ENCODE assay signal across 7 mouse cellular contexts in the genomic region with DNA sequence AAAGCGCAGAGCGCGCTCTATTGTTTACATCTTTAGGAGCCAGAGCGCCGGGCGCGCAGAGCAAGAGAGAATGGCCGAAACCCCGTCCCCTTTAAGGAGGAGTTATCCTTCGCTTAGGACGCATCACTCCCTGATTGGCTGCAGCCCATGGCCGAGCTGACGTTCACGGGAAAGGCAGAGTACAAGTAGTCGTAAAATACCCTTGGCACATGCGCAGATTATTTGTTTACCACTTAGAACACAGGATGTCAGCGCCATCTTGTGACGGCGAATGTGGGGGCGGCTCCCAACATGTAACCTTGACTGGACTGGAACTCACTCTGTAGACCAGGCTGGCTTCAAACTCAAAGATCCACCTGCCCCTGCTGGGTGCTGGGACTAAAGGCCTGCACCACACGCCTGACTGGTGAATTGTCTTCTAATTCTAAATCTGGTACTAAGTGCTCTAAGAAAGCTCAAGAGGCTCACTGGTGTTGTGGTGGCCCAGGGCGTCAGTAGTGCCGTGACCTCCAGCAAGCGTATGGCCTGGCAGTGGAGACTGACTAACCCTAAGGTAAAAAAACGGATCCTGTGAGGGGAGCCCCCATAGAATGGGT. TPM values are rescaled to one million over a fixed set of nuclear protein-coding genes. Genes with fewer than 3 reads are reported as not detected.
A peak's percentile ranks its signal among the peaks of the same experiment; 100 is the strongest.
DNase-seq lines count a peak whose midpoint lies in the region; ATAC-seq and TF ChIP-seq lines count a peak whose summit lies in the region.
"Not testable (repeated sequence)": the region's sequence is repeated elsewhere in the genome, so short reads cannot be mapped to it uniquely, and the experiment has no call there.

No protein-coding gene starts in this region.

- H3K9me3 ChIP-seq in embryonic facial prominence, embryonic 12.5 days; intestine, embryonic 14.5 days (ENCODE audit: control insufficient read depth, low read length); limb, embryonic 11.5 days (ENCODE audit: control insufficient read depth, low read length): not testable (repeated sequence)

- peak overlapping the region; percentile 85 for H3K27ac ChIP-seq in embryonic facial prominence, embryonic 12.5 days
- H3K27ac ChIP-seq in heart, adult 2 months: peak overlapping the region; percentile 96
- peak overlapping the region; percentile 86 for H3K27ac ChIP-seq in intestine, embryonic 14.5 days (ENCODE audit: low read depth)
- H3K27ac ChIP-seq in limb, embryonic 11.5 days (replicated peaks; ENCODE audit: low read depth, low read length): peak overlapping the region; percentile 86

- TF ChIP-seq CTCF in heart, adult 2 months (IDR thresholded peaks at IDR 0.05): not testable (repeated sequence)

- DNase-seq in adrenal gland, postnatal 25 days: peak; percentile 35
- peak; percentile 65 to 67 for DNase-seq in heart, adult 2 months
- peak; percentile 85 for DNase-seq in intestine, embryonic 14.5 days (ENCODE audit: low spot score)
- peak; percentile 71 for DNase-seq in limb, embryonic 11.5 days (ENCODE audit: low spot score)
- peak; percentile 42 for DNase-seq in retina, adult 2 months (ENCODE audit: low read depth, low spot score)

- peak overlapping the region; percentile 48 for H3K4me3 ChIP-seq in embryonic facial prominence, embryonic 12.5 days
- H3K4me3 ChIP-seq in heart, adult 2 months: peak overlapping the region; percentile 48
- H3K4me3 ChIP-seq in intestine, embryonic 14.5 days (ENCODE audit: low read depth, low read length): peak overlapping the region; percentile 60
- peak overlapping the region; percentile 47 for H3K4me3 ChIP-seq in limb, embryonic 11.5 days (ENCODE audit: low read depth, low read length)

- H3K4me1 ChIP-seq in embryonic facial prominence, embryonic 12.5 days; intestine, embryonic 14.5 days (replicated peaks; ENCODE audit: control insufficient read depth, insufficient read depth, low read length); limb, embryonic 11.5 days (ENCODE audit: control insufficient read depth, insufficient read depth, low read length): not testable (repeated sequence)
- H3K4me1 ChIP-seq in heart, adult 2 months (ENCODE audit: control insufficient read depth, insufficient read depth, low read length): peaks cover 17% of the 10 kb centered on the region

- peak overlapping the region; percentile 71 for H3K4me2 ChIP-seq in embryonic facial prominence, embryonic 12.5 days (replicated peaks)
- peak overlapping the region; percentile 58 for H3K4me2 ChIP-seq in intestine, embryonic 14.5 days (ENCODE audit: low read length)
- peak overlapping the region; percentile 73 for H3K4me2 ChIP-seq in limb, embryonic 11.5 days (ENCODE audit: low read depth, severe bottlenecking)

- 10% methylated on average over 25 of the region's 25 CpGs for WGBS in embryonic facial prominence, embryonic 12.5 days
- WGBS in heart, adult 2 months: under 1% methylated on average over 24 of the region's 25 CpGs
- WGBS in intestine, embryonic 14.5 days: 6% methylated on average over 21 of the region's 25 CpGs
- WGBS in limb, embryonic 11.5 days: 13% methylated on average over 23 of the region's 25 CpGs

- not testable (repeated sequence) for TF ChIP-seq EP300 in heart, adult 2 months (IDR thresholded peaks at IDR 0.05; ENCODE audit: insufficient read depth, low read depth, low read length)

- peak overlapping the region; percentile 47 for H3K9ac ChIP-seq in embryonic facial prominence, embryonic 12.5 days
- peak overlapping the region; percentile 80 for H3K9ac ChIP-seq in heart, adult 2 months (ENCODE audit: low read depth, low read length)
- H3K9ac ChIP-seq in intestine, embryonic 14.5 days (ENCODE audit: low read length): peak overlapping the region; percentile 66
- peak overlapping the region; percentile 73 for H3K9ac ChIP-seq in limb, embryonic 11.5 days (ENCODE audit: low read length)

- not testable (repeated sequence) for H3K36me3 ChIP-seq in embryonic facial prominence, embryonic 12.5 days; heart, adult 2 months (ENCODE audit: control insufficient read depth, insufficient read depth, low read length); intestine, embryonic 14.5 days (ENCODE audit: control insufficient read depth, insufficient read depth, low read length); limb, embryonic 11.5 days (ENCODE audit: control insufficient read depth, insufficient read depth, low read length)

- ATAC-seq in embryonic facial prominence, embryonic 12.5 days (ENCODE audit: insufficient number of reproducible peaks, insufficient read depth, low FRiP score, low TSS enrichment): peak; percentile 72
- peak; percentile 79 for ATAC-seq in intestine, embryonic 14.5 days (replicated peaks; ENCODE audit: low FRiP score, low TSS enrichment, low read depth)
- ATAC-seq in limb, embryonic 11.5 days (ENCODE audit: insufficient number of reproducible peaks, low FRiP score, low TSS enrichment, low read depth): 0 out of 2 replicates have a peak, but pooled peaks have one; percentile 33
- ATAC-seq in megakaryocyte, adult 5-6 weeks (ENCODE audit: poor library complexity, severe bottlenecking): peak; percentile 59

- intact Hi-C loops in heart, adult 2 months (cut with DNase I): not testable (repeated sequence)

- not testable (repeated sequence) for H3K79me2 ChIP-seq in heart, adult 2 months (replicated peaks; ENCODE audit: control insufficient read depth, insufficient read depth, low read length)

- not testable (repeated sequence) for H3K27me3 ChIP-seq in embryonic facial prominence, embryonic 12.5 days; heart, adult 2 months (ENCODE audit: control insufficient read depth, insufficient read depth, low read length); intestine, embryonic 14.5 days (replicated peaks; ENCODE audit: control insufficient read depth, insufficient read depth, low read length); limb, embryonic 11.5 days (ENCODE audit: control insufficient read depth, insufficient read depth, low read length)

- TF ChIP-seq POLR2A in heart, adult 2 months (IDR thresholded peaks at IDR 0.05; ENCODE audit: insufficient read depth, low read depth, low read length): peak; percentile 87

RNA-seq across cellular contexts. Expression of a gene that starts 4.3 kb away (rescaled TPM):
- total RNA-seq in adrenal gland, postnatal 25 days (2021): not detected in 2 replicates
- polyA plus RNA-seq in embryonic facial prominence, embryonic 12.5 days (2016; fragmentation: Nextera tagmentation; extraction: Ambion mirVana): 0.45 and 0.55 TPM in 2 replicates
- under 1 TPM; 0.39 to 0.52 TPM for total RNA-seq in heart, adult 2 months (2021)
- 0.08 TPM in 1 of 2 replicates, not detected in the other for polyA plus RNA-seq in heart, adult 2 months (2012; rRNA removed)
- 2.8 TPM in 1 of 2 replicates, not detected in the other for polyA plus RNA-seq in intestine, embryonic 14.5 days (2014; fragmentation: Nextera tagmentation; extraction: Ambion mirVana)
- polyA plus RNA-seq in limb, embryonic 11.5 days (2014; fragmentation: Nextera tagmentation; extraction: Ambion mirVana): not detected in 2 replicates
- not detected in 2 replicates for total RNA-seq in megakaryocyte, adult 5-6 weeks (2015)
- not detected in 2 replicates for total RNA-seq in megakaryocyte, adult 5-6 weeks (2017)

RNA-seq across cellular contexts. Expression of a gene that starts 18.1 kb away (rescaled TPM):
- total RNA-seq in adrenal gland, postnatal 25 days (2021): 49.8 and 93.4 TPM in 2 replicates
- 98.9 and 107 TPM in 2 replicates for polyA plus RNA-seq in embryonic facial prominence, embryonic 12.5 days (2016; fragmentation: Nextera tagmentation; extraction: Ambion mirVana)
- total RNA-seq in heart, adult 2 months (2021): 10 to 100 TPM; 47.3 to 51.8 TPM
- 10.6 and 22.1 TPM in 2 replicates for polyA plus RNA-seq in heart, adult 2 months (2012; rRNA removed)
- polyA plus RNA-seq in intestine, embryonic 14.5 days (2014; fragmentation: Nextera tagmentation; extraction: Ambion mirVana): 57.1 and 69.1 TPM in 2 replicates
- 87.1 and 92.5 TPM in 2 replicates for polyA plus RNA-seq in limb, embryonic 11.5 days (2014; fragmentation: Nextera tagmentation; extraction: Ambion mirVana)
- total RNA-seq in megakaryocyte, adult 5-6 weeks (2015): 47.2 and 57.3 TPM in 2 replicates
- total RNA-seq in megakaryocyte, adult 5-6 weeks (2017): 62.2 and 64.6 TPM in 2 replicates

RNA-seq across cellular contexts. Expression of a gene that starts 18.1 kb away (rescaled TPM):
- 182 and 221 TPM in 2 replicates for total RNA-seq in adrenal gland, postnatal 25 days (2021)
- 303 and 323 TPM in 2 replicates for polyA plus RNA-seq in embryonic facial prominence, embryonic 12.5 days (2016; fragmentation: Nextera tagmentation; extraction: Ambion mirVana)
- 100 to 1,000 TPM; 278 to 344 TPM for total RNA-seq in heart, adult 2 months (2021)
- polyA plus RNA-seq in heart, adult 2 months (2012; rRNA removed): 175 and 189 TPM in 2 replicates
- polyA plus RNA-seq in intestine, embryonic 14.5 days (2014; fragmentation: Nextera tagmentation; extraction: Ambion mirVana): 170 and 173 TPM in 2 replicates
- polyA plus RNA-seq in limb, embryonic 11.5 days (2014; fragmentation: Nextera tagmentation; extraction: Ambion mirVana): 216 and 243 TPM in 2 replicates
- 62.3 and 72.3 TPM in 2 replicates for total RNA-seq in megakaryocyte, adult 5-6 weeks (2015)
- total RNA-seq in megakaryocyte, adult 5-6 weeks (2017): 53.7 and 59.0 TPM in 2 replicates

RNA-seq across cellular contexts. Expression of a gene that starts 18.3 kb away (rescaled TPM):
- 43.1 and 51.1 TPM in 2 replicates for total RNA-seq in adrenal gland, postnatal 25 days (2021)
- polyA plus RNA-seq in embryonic facial prominence, embryonic 12.5 days (2016; fragmentation: Nextera tagmentation; extraction: Ambion mirVana): 67.2 and 67.9 TPM in 2 replicates
- total RNA-seq in heart, adult 2 months (2021): 10 to 100 TPM; 32.9 TPM
- polyA plus RNA-seq in heart, adult 2 months (2012; rRNA removed): 55.4 and 59.5 TPM in 2 replicates
- 34.2 and 41.2 TPM in 2 replicates for polyA plus RNA-seq in intestine, embryonic 14.5 days (2014; fragmentation: Nextera tagmentation; extraction: Ambion mirVana)
- polyA plus RNA-seq in limb, embryonic 11.5 days (2014; fragmentation: Nextera tagmentation; extraction: Ambion mirVana): 43.8 and 47.7 TPM in 2 replicates
- total RNA-seq in megakaryocyte, adult 5-6 weeks (2015): 20.3 and 23.7 TPM in 2 replicates
- 8.9 and 15.6 TPM in 2 replicates for total RNA-seq in megakaryocyte, adult 5-6 weeks (2017)

RNA-seq across cellular contexts. Expression of a gene that starts 39.7 kb away (rescaled TPM):
- total RNA-seq in adrenal gland, postnatal 25 days (2021): 148 and 160 TPM in 2 replicates
- 384 and 411 TPM in 2 replicates for polyA plus RNA-seq in embryonic facial prominence, embryonic 12.5 days (2016; fragmentation: Nextera tagmentation; extraction: Ambion mirVana)
- total RNA-seq in heart, adult 2 months (2021): 100 to 1,000 TPM; 113 to 133 TPM
- polyA plus RNA-seq in heart, adult 2 months (2012; rRNA removed): 148 and 173 TPM in 2 replicates
- polyA plus RNA-seq in intestine, embryonic 14.5 days (2014; fragmentation: Nextera tagmentation; extraction: Ambion mirVana): 499 and 514 TPM in 2 replicates
- 522 and 532 TPM in 2 replicates for polyA plus RNA-seq in limb, embryonic 11.5 days (2014; fragmentation: Nextera tagmentation; extraction: Ambion mirVana)
- total RNA-seq in megakaryocyte, adult 5-6 weeks (2015): 269 and 297 TPM in 2 replicates
- 29.3 and 29.6 TPM in 2 replicates for total RNA-seq in megakaryocyte, adult 5-6 weeks (2017)

Comparison
In these comparisons a context has a peak if more than half of its experiments do, and no peak if none do; other contexts are left out.
1. Peak in every context shown above with its lines: DNase-seq, ATAC-seq, H3K4me3 ChIP-seq and H3K27ac ChIP-seq.
2. DNase-seq: peak in every context shown above with its lines; median percentile 85 in intestine, embryonic 14.5 days; 71 in limb, embryonic 11.5 days; 66 in heart, adult 2 months; 42 in retina, adult 2 months; 35 in adrenal gland, postnatal 25 days.